Mouse (Mus musculus) liver, embryonic 14.5 days (tissue): Measurements from ENCODE around the gene Prorsd1. TPM values are rescaled to one million over a fixed set of nuclear protein-coding genes. Genes with fewer than 3 reads are reported as not detected.

Experiments
- ATAC-seq: fragments of 200-750 bp; cut with Nextera tagmentation; 2 replicates; pipeline ENCODE4 v1.8.0; 2017; ENCODE audit warnings: moderate number of reproducible peaks, mild to moderate bottlenecking, moderate library complexity; ENCODE audit not compliant: insufficient read depth
- DNase-seq, 3 experiments: peaks; one replicate each; pipeline ENCODE4 v3.0.0-alpha.2; 2012 to 2013; ENCODE audit warnings: low read depth in 3 of 3, low spot score in 3 of 3
- H3K27ac ChIP-seq: fragments of 300-500 bp; sonication (generic); 2 replicates; pipeline ENCODE4 v1.5.1; 2014; ENCODE audit warnings: moderate library complexity, mild to moderate bottlenecking, control low read depth, inconsistent platforms
- H3K27me3 ChIP-seq: fragments of 300-500 bp; sonication (generic); 2 replicates; pipeline ENCODE4 v1.6.1; 2014; ENCODE audit warnings: mild to moderate bottlenecking, low read length, moderate library complexity; ENCODE audit not compliant: control insufficient read depth, insufficient read depth
- H3K36me3 ChIP-seq: fragments of 300-500 bp; sonication (generic); replicated peaks from 2 replicates; pipeline ENCODE4 v1.6.1; 2014; ENCODE audit warnings: low read depth; ENCODE audit not compliant: control insufficient read depth, insufficient read depth
- H3K4me1 ChIP-seq, 2 experiments: fragments of 200-500 bp in 1 of 2; fragments of 300-500 bp in 1 of 2; sonication (generic) in 1 of 2; replicated peaks; 2 replicates each; pipeline ENCODE4 v1.6.1; 2012 to 2014; ENCODE audit warnings: antibody characterized with exemption in 1 of 2, inconsistent platforms in 1 of 2, low read length in 1 of 2; ENCODE audit not compliant: control insufficient read depth in 2 of 2, insufficient read depth in 2 of 2
- H3K4me2 ChIP-seq: fragments of 300-500 bp; sonication (generic); 2 replicates; pipeline ENCODE4 v1.6.1; 2014; ENCODE audit warnings: low read depth, mild to moderate bottlenecking, control low read depth, moderate library complexity
- H3K4me3 ChIP-seq, 2 experiments: fragments of 200-500 bp in 1 of 2; fragments of 300-500 bp in 1 of 2; sonication (generic) in 1 of 2; 2 replicates each; pipeline ENCODE4 v1.5.1; 2012 to 2014; ENCODE audit warnings: low read depth in 2 of 2, low read length in 2 of 2, mild to moderate bottlenecking in 2 of 2, control low read depth in 1 of 2, inconsistent platforms in 1 of 2, moderate library complexity in 1 of 2; ENCODE audit not compliant: insufficient read depth in 1 of 2
- H3K9ac ChIP-seq: fragments of 300-500 bp; sonication (generic); replicated peaks from 2 replicates; pipeline ENCODE4 v1.6.1; 2014; ENCODE audit warnings: mild to moderate bottlenecking, control low read depth, moderate library complexity
- H3K9me3 ChIP-seq: fragments of 300-500 bp; sonication (generic); 2 replicates; pipeline ENCODE4 v1.6.1; 2016; ENCODE audit warnings: low read length, mixed read lengths; ENCODE audit not compliant: control insufficient read depth
- CTCF ChIP-seq: IDR thresholded peaks from 2 replicates; pipeline ENCODE4 v1.5.1; 2016; ENCODE audit warnings: antibody characterized with exemption, low read depth, control low read depth
- EP300 ChIP-seq: IDR thresholded peaks from 2 replicates; pipeline ENCODE4 v1.6.1; 2016; ENCODE audit warnings: antibody characterized with exemption, low read depth
- WGBS: fragments of 180-500 bp; shearing (Covaris S2); extraction: QIAGEN DNeasy Blood & Tissue Kit; methylation state at CpG from one replicate; pipeline ENCODE4 v1.1.7; 2014; ENCODE audit not compliant: insufficient replicate concordance; 5-methylcytosine and 5-hydroxymethylcytosine counted together
- polyA plus RNA-seq, 2 experiments: library from polyadenylated mRNA; depleted of rRNA in 1 of 2; stranded (reverse) in 1 of 2; unstranded in 1 of 2; fragments of >200 nt; fragmentation: Nextera tagmentation in 1 of 2; extraction: Ambion mirVana in 1 of 2; gene quantifications; 2 replicates each; pipeline versions ENCODE4 v1.2.1 to v1.2.3; 2012 to 2014

Prorsd1 gene
- polyA plus RNA-seq, 2 experiments, result 11.1 to 20.8 TPM

- WGBS, result 78% methylated on average over 4 of the region's 4 CpGs
- peaks cover 2% of the 10 kb centered on the region for H3K36me3 ChIP-seq
- DNase-seq, result no peak
- no peak for TF ChIP-seq CTCF
- TF ChIP-seq EP300, result no peak
- peaks cover 4 to 8% of the 10 kb centered on the region in 2 experiments for H3K4me1 ChIP-seq
- H3K9me3 ChIP-seq, result no peaks in the 10 kb centered on the region
- no peak overlapping the region for H3K27ac ChIP-seq
- no peak overlapping the region for H3K9ac ChIP-seq
- no peak for ATAC-seq
- H3K4me3 ChIP-seq, result no peak overlapping the region
- H3K27me3 ChIP-seq, result no peaks in the 10 kb centered on the region
- H3K4me2 ChIP-seq, result no peak overlapping the region; the same call in 1 of the 2 replicates
Measured at GRCm38 (mm10) chr11:29512818-29513535, 1.9 kb downstream of the Prorsd1 start.

- no peak overlapping the region for H3K27ac ChIP-seq
- no peak overlapping the region for H3K9ac ChIP-seq
- DNase-seq (no peak), ATAC-seq (no peak)
- H3K36me3 ChIP-seq, result peaks cover 2% of the 10 kb centered on the region
- no peak for TF ChIP-seq CTCF
- TF ChIP-seq EP300, result no peak
- 90% methylated on average over 1 of the region's 1 CpGs for WGBS
- H3K4me2 ChIP-seq, result no peak overlapping the region
- H3K27me3 ChIP-seq, result no peaks in the 10 kb centered on the region
- H3K4me3 ChIP-seq, result no peak overlapping the region
- H3K4me1 ChIP-seq, result peaks cover 10 to 13% of the 10 kb centered on the region in 2 experiments
- no peaks in the 10 kb centered on the region for H3K9me3 ChIP-seq
Measured at GRCm38 (mm10) chr11:29509421-29509820, 5.4 kb downstream of the Prorsd1 start.

- TF ChIP-seq EP300 (no peak), CTCF (no peak)
- H3K4me1 ChIP-seq, result peaks cover 13 to 18% of the 10 kb centered on the region in 2 experiments
- H3K27me3 ChIP-seq, result no peaks in the 10 kb centered on the region
- H3K36me3 ChIP-seq, result no peaks in the 10 kb centered on the region
- no peaks in the 10 kb centered on the region for H3K9me3 ChIP-seq
- DNase-seq (no peak), ATAC-seq (peak; percentile 63; the same call in 1 of the 2 replicates)
- H3K9ac ChIP-seq, result no peak overlapping the region
- no peak overlapping the region for H3K4me3 ChIP-seq
- H3K4me2 ChIP-seq, result peak overlapping the region; percentile 35; the same call in 1 of the 2 replicates
- H3K27ac ChIP-seq, result peak overlapping the region; percentile 29
- 25% methylated on average over 2 of the region's 2 CpGs for WGBS
Measured at GRCm38 (mm10) chr11:29504899-29505625, 9.8 kb downstream of the Prorsd1 start.

GRCm38 (mm10) chr11:29503948-29504893 is 10.6 kb downstream of the Prorsd1 start:
- 54% methylated on average over 10 of the region's 10 CpGs for WGBS
- Histone ChIP-seq H3K9ac (no peak overlapping the region), H3K27ac (peak overlapping the region; percentile 20), H3K27me3 (no peaks in the 10 kb centered on the region), H3K4me3 (no peak overlapping the region), H3K4me2 (peak overlapping the region; percentile 35; the same call in 1 of the 2 replicates), H3K36me3 (no peaks in the 10 kb centered on the region), H3K9me3 (no peaks in the 10 kb centered on the region), H3K4me1 (peaks cover 13 to 18% of the 10 kb centered on the region in 2 experiments)
- ATAC-seq (peak; percentile 90), DNase-seq (peak in 2 of 3 experiments; percentile 28 to 49)
- peak; percentile 92 for TF ChIP-seq EP300
- no peak for TF ChIP-seq CTCF
